Mouse (Mus musculus): ENCODE data around the gene Nek6. TPM values are rescaled to one million over a fixed set of nuclear protein-coding genes. Genes with fewer than 3 reads are reported as not detected.
A peak's percentile ranks its signal among the peaks of the same experiment; 100 is the strongest.

The Nek6 gene
- polyA plus RNA-seq (2012; rRNA removed) = 25.8 and 27.6 TPM in 2 replicates

DNA sequence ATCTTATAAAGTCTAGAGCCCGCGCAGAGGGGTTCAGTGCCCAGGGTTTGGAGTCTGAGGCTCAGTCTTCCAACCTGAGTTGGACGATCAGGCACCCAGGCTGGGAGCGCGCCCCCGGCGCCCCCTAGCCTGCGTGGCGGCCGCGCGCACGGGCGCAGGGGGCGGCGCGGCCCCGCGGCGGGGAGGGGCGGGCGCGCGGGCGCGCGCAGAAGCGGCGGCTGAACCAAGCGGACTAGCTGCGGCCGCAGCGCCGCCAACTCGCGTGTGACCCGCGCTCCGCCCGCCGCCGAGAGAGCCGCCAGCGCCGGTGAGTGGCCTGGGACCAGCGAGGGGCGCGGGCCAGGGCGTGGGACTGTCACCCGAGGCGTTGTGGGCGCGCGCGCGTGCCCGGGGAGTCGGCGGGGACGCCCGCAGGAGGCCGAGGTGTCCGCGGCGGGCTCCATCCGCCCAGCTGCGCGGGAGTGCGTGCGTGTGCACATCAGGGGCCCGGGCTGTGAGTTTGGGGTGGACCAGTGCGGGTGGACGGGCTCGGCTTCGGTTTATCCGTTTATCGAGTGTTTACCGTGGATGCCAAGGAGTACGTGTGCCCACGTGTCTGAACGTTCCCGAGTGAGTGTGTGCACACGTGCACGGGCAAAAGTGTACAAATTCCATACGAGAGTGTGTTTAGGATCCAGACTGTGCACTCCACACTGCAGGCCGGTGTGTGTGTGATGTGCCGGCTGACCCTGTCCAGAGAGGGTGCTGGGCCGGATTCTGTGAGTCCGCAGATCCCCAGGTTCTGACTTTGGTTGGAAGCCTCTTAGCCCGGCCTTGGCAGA lies at the start of gene Nek6:
Gene Nek6, plus strand, starts transcription at position 157 of the 821 bp plus-strand sequence.
- Histone ChIP-seq H3K4me3 (replicated peaks; ENCODE audit: extremely low read depth, low read depth, low read length) (peak within 1 kb of the TSS; percentile 59), H3K4me1 (ENCODE audit: control insufficient read depth, insufficient read depth, low read length) (peaks cover 8% of the 10 kb centered on the region)
- peak; percentile 75 for DNase-seq
- under 1% methylated on average over 81 of the region's 90 CpGs for WGBS
- TF ChIP-seq POLR2A (IDR thresholded peaks at IDR 0.05; ENCODE audit: borderline replicate concordance, extremely low read depth, low read depth, low read length) = peak; percentile 41; the same call in 1 of the 2 replicates
- TF ChIP-seq CTCF (IDR thresholded peaks at IDR 0.05; ENCODE audit: insufficient read depth, low read length) = no peak

GRCm38 (mm10) chr2:38462323-38462722 lies 49.1 kb upstream of the Nek6 start:
- no peak for DNase-seq
- 73% methylated on average over 3 of the region's 3 CpGs for WGBS
- H3K4me1 ChIP-seq (ENCODE audit: control insufficient read depth, insufficient read depth, low read length) = no peaks in the 10 kb centered on the region
- H3K4me3 ChIP-seq (replicated peaks; ENCODE audit: extremely low read depth, low read depth, low read length) = no peak overlapping the region
- no peak for TF ChIP-seq CTCF (IDR thresholded peaks at IDR 0.05; ENCODE audit: insufficient read depth, low read length)
- TF ChIP-seq POLR2A (IDR thresholded peaks at IDR 0.05; ENCODE audit: borderline replicate concordance, extremely low read depth, low read depth, low read length) = no peak

- no peak overlapping the region for H3K4me3 ChIP-seq (replicated peaks; ENCODE audit: extremely low read depth, low read depth, low read length)
- WGBS = 81% methylated on average over 4 of the region's 4 CpGs
- TF ChIP-seq CTCF (IDR thresholded peaks at IDR 0.05; ENCODE audit: insufficient read depth, low read length) = no peak
- TF ChIP-seq POLR2A (IDR thresholded peaks at IDR 0.05; ENCODE audit: borderline replicate concordance, extremely low read depth, low read depth, low read length) = no peak
These were observed 42.6 kb upstream of the Nek6 start for GRCm38 (mm10) chr2:38468845-38469244.

GRCm38 (mm10) chr2:38471745-38472144 lies 39.7 kb upstream of the Nek6 start:
- H3K4me1 ChIP-seq (ENCODE audit: control insufficient read depth, insufficient read depth, low read length) = no peaks in the 10 kb centered on the region
- 49% methylated on average over 5 of the region's 5 CpGs for WGBS
- no peak overlapping the region for H3K4me3 ChIP-seq (replicated peaks; ENCODE audit: extremely low read depth, low read depth, low read length)
- no peak for DNase-seq
- TF ChIP-seq CTCF (IDR thresholded peaks at IDR 0.05; ENCODE audit: insufficient read depth, low read length) = no peak

More at GRCm38 (mm10) chr2:38468845-38469244, 42.6 kb upstream of the Nek6 start:
- no peaks in the 10 kb centered on the region for H3K4me1 ChIP-seq (ENCODE audit: control insufficient read depth, insufficient read depth, low read length)
- no peak for DNase-seq

DNA sequence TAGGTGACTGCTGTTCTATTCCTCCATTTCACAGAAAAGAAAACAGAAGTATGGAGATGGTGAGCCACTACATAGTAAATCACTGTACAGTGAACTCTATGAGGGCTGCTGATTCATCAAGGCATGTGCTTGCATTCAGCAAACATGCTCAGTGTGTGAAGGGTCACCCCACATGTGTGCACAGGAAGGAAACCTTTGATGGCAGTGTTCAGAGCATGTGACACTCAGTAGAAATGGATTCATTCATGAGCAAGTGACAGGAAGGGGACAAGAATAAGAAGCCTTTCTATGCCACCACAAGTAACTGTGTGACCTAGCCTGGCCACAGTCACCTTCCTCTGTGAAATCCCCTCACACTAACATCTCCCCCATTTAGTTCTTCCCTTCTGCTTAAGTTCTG lies 38.6 kb upstream of the Nek6 start:
- H3K4me1 ChIP-seq (ENCODE audit: control insufficient read depth, insufficient read depth, low read length) = no peaks in the 10 kb centered on the region
- no peak for DNase-seq
- TF ChIP-seq POLR2A (IDR thresholded peaks at IDR 0.05; ENCODE audit: borderline replicate concordance, extremely low read depth, low read depth, low read length) = no peak
- no peak for TF ChIP-seq CTCF (IDR thresholded peaks at IDR 0.05; ENCODE audit: insufficient read depth, low read length)
- no peak overlapping the region for H3K4me3 ChIP-seq (replicated peaks; ENCODE audit: extremely low read depth, low read depth, low read length)

- 0 out of 2 replicates have a peak, but pooled peaks cover 2% of the 10 kb centered on the region for H3K4me1 ChIP-seq (ENCODE audit: control insufficient read depth, insufficient read depth, low read length)
- no peak for DNase-seq
- TF ChIP-seq POLR2A (IDR thresholded peaks at IDR 0.05; ENCODE audit: borderline replicate concordance, extremely low read depth, low read depth, low read length) (no peak), CTCF (IDR thresholded peaks at IDR 0.05; ENCODE audit: insufficient read depth, low read length) (no peak)
- no peak overlapping the region for H3K4me3 ChIP-seq (replicated peaks; ENCODE audit: extremely low read depth, low read depth, low read length)
- WGBS = 88% methylated on average over 9 of the region's 9 CpGs
These were observed 34.5 kb upstream of the Nek6 start for GRCm38 (mm10) chr2:38476871-38477496.

DNA sequence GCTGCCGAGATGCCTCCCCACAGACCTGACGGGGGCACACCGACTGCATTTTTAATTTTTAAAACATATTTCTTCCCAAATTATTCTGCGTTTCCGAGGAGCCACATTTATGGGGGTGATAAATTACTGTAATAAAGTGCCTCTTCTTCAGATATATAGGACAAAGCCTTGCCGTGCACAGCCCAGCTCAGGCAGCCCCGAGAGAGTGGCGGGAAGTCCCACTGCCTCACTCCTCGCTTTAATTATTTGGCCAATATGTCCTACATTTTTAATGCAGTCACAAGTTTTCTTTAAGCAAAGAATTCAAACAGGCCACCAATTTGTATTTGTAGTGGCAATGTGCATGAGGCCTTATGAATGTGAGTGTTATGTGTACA lies 34.0 kb upstream of the Nek6 start:
- Histone ChIP-seq H3K4me3 (replicated peaks; ENCODE audit: extremely low read depth, low read depth, low read length) (no peak overlapping the region), H3K4me1 (ENCODE audit: control insufficient read depth, insufficient read depth, low read length) (0 out of 2 replicates have a peak, but pooled peaks cover 2% of the 10 kb centered on the region)
- TF ChIP-seq CTCF (IDR thresholded peaks at IDR 0.05; ENCODE audit: insufficient read depth, low read length) = no peak
- no peak for TF ChIP-seq POLR2A (IDR thresholded peaks at IDR 0.05; ENCODE audit: borderline replicate concordance, extremely low read depth, low read depth, low read length)
- 90% methylated on average over 9 of the region's 9 CpGs for WGBS
- no peak for DNase-seq

GRCm38 (mm10) chr2:38478683-38479082 lies 32.8 kb upstream of the Nek6 start:
- TF ChIP-seq CTCF (IDR thresholded peaks at IDR 0.05; ENCODE audit: insufficient read depth, low read length) = no peak
- no peak for TF ChIP-seq POLR2A (IDR thresholded peaks at IDR 0.05; ENCODE audit: borderline replicate concordance, extremely low read depth, low read depth, low read length)
- 75% methylated on average over 4 of the region's 4 CpGs for WGBS
- DNase-seq = no peak
- Histone ChIP-seq H3K4me1 (ENCODE audit: control insufficient read depth, insufficient read depth, low read length) (0 out of 2 replicates have a peak, but pooled peaks cover 2% of the 10 kb centered on the region), H3K4me3 (replicated peaks; ENCODE audit: extremely low read depth, low read depth, low read length) (no peak overlapping the region)

- WGBS = 61% methylated on average over 3 of the region's 3 CpGs
- H3K4me3 ChIP-seq (replicated peaks; ENCODE audit: extremely low read depth, low read depth, low read length) = no peak overlapping the region
- 0 out of 2 replicates have a peak, but pooled peaks cover 5% of the 10 kb centered on the region for H3K4me1 ChIP-seq (ENCODE audit: control insufficient read depth, insufficient read depth, low read length)
- DNase-seq = no peak
- no peak for TF ChIP-seq CTCF (IDR thresholded peaks at IDR 0.05; ENCODE audit: insufficient read depth, low read length)
- TF ChIP-seq POLR2A (IDR thresholded peaks at IDR 0.05; ENCODE audit: borderline replicate concordance, extremely low read depth, low read depth, low read length) = no peak
These were observed 31.9 kb upstream of the Nek6 start for GRCm38 (mm10) chr2:38479541-38479940.
